12 mouse cellular contexts compared by ENCODE assay signal in genomic region chr11:116522886-116523698, GRCm38 (mm10). TPM values are rescaled to one million over a fixed set of nuclear protein-coding genes. Genes with fewer than 3 reads are reported as not detected.
DNase-seq lines count a peak whose midpoint lies in the region; ATAC-seq lines count a peak whose summit lies in the region.
"Had no signal": no experiment of that assay in that cellular context is flagged by ENCODE, and none has a peak within 500 bp of the region (broad histone marks: within the 10 kb centered on the region; RNA-seq: fewer than 3 reads in every experiment).

No protein-coding gene starts in this region.

- peaks cover 12% of the 10 kb centered on the region for H3K4me1 ChIP-seq in neural tube, embryonic 13.5 days (replicated peaks)
- peaks cover 17% of the 10 kb centered on the region for H3K4me1 ChIP-seq in embryonic facial prominence, embryonic 12.5 days
- peaks cover 20% of the 10 kb centered on the region for H3K4me1 ChIP-seq in intestine, embryonic 16.5 days (ENCODE audit: control insufficient read depth, insufficient read depth, low read length)
- peaks cover 26% of the 10 kb centered on the region for H3K4me1 ChIP-seq in stomach, embryonic 14.5 days (ENCODE audit: control insufficient read depth, insufficient read depth, low read length)

- H3K4me2 ChIP-seq in neural tube, embryonic 13.5 days, result no peak overlapping the region
- H3K4me2 ChIP-seq in embryonic facial prominence, embryonic 12.5 days (replicated peaks), result no peak overlapping the region
- no peak overlapping the region for H3K4me2 ChIP-seq in intestine, embryonic 16.5 days (ENCODE audit: low read depth, low read length)
- H3K4me2 ChIP-seq in stomach, embryonic 14.5 days (replicated peaks; ENCODE audit: low read depth, low read length), result no peak overlapping the region
- H3K4me2 ChIP-seq: midbrain, embryonic 15.5 days had no signal

- intact Hi-C loops in left cerebral cortex, postnatal 4 days (cut with DNase I), result no loop called here

- H3K27ac ChIP-seq in neural tube, embryonic 13.5 days (replicated peaks), result 0 out of 2 replicates have a peak overlapping the region, but pooled peaks have one; percentile 42
- peak overlapping the region; percentile 46; the same call in 1 of the 2 replicates for H3K27ac ChIP-seq in embryonic facial prominence, embryonic 12.5 days
- peak overlapping the region; percentile 34; the same call in 1 of the 2 replicates for H3K27ac ChIP-seq in intestine, embryonic 16.5 days (ENCODE audit: low read length)
- peak overlapping the region; percentile 27; the same call in 1 of the 2 replicates for H3K27ac ChIP-seq in stomach, embryonic 14.5 days (ENCODE audit: low read length)
- H3K27ac ChIP-seq: midbrain, embryonic 15.5 days had no signal

- H3K36me3 ChIP-seq in neural tube, embryonic 13.5 days, result no peaks in the 10 kb centered on the region
- no peaks in the 10 kb centered on the region for H3K36me3 ChIP-seq in embryonic facial prominence, embryonic 12.5 days
- H3K36me3 ChIP-seq in intestine, embryonic 16.5 days (ENCODE audit: control insufficient read depth, insufficient read depth, low read length), result no peaks in the 10 kb centered on the region
- no peaks in the 10 kb centered on the region for H3K36me3 ChIP-seq in stomach, embryonic 14.5 days (ENCODE audit: control insufficient read depth, insufficient read depth, low read length)
- H3K36me3 ChIP-seq: midbrain, embryonic 15.5 days had no signal

- no peaks in the 10 kb centered on the region for H3K9me3 ChIP-seq in neural tube, embryonic 13.5 days
- no peaks in the 10 kb centered on the region for H3K9me3 ChIP-seq in embryonic facial prominence, embryonic 12.5 days
- H3K9me3 ChIP-seq in intestine, embryonic 16.5 days (ENCODE audit: control insufficient read depth, low read length), result no peaks in the 10 kb centered on the region
- no peaks in the 10 kb centered on the region for H3K9me3 ChIP-seq in stomach, embryonic 14.5 days (ENCODE audit: control insufficient read depth, low read depth, low read length)
- H3K9me3 ChIP-seq: midbrain, embryonic 15.5 days had no signal

- WGBS in neural tube, embryonic 13.5 days, result 55% methylated on average over 16 of the region's 16 CpGs
- 44% methylated on average over 16 of the region's 16 CpGs for WGBS in embryonic facial prominence, embryonic 12.5 days
- WGBS in intestine, embryonic 16.5 days, result 55% methylated on average over 16 of the region's 16 CpGs
- 50% methylated on average over 16 of the region's 16 CpGs for WGBS in stomach, embryonic 14.5 days

- no peak for ATAC-seq in neural tube, embryonic 13.5 days (ENCODE audit: low read depth)
- ATAC-seq in embryonic facial prominence, embryonic 12.5 days (ENCODE audit: insufficient number of reproducible peaks, insufficient read depth, low FRiP score, low TSS enrichment), result no peak
- ATAC-seq in intestine, embryonic 16.5 days, result no peak
- ATAC-seq in stomach, embryonic 14.5 days (ENCODE audit: insufficient number of reproducible peaks, insufficient read depth, low FRiP score, low read depth), result no peak
- ATAC-seq in megakaryocyte-erythroid progenitor cell, adult 5-6 weeks (replicated peaks; ENCODE audit: low FRiP score, low TSS enrichment, poor library complexity, severe bottlenecking), result no peak
- ATAC-seq: midbrain, embryonic 15.5 days had no signal

- DNase-seq in neural tube, embryonic 10.5 days (ENCODE audit: extremely low spot score, low spot score), result no peak
- no peak for DNase-seq in urinary bladder, postnatal 36 days (ENCODE audit: low spot score in 2 of 2)
- no peak for DNase-seq in left cerebral cortex, postnatal 4 days
- DNase-seq: thymus, postnatal 25 days had no signal

- H3K9ac ChIP-seq in neural tube, embryonic 13.5 days, result 0 out of 2 replicates have a peak overlapping the region, but pooled peaks have one; percentile 5
- no peak overlapping the region for H3K9ac ChIP-seq in embryonic facial prominence, embryonic 12.5 days
- H3K9ac ChIP-seq in intestine, embryonic 16.5 days (ENCODE audit: low read depth, low read length), result no peak overlapping the region
- H3K9ac ChIP-seq in stomach, embryonic 14.5 days (replicated peaks; ENCODE audit: low read depth, low read length), result no peak overlapping the region
- H3K9ac ChIP-seq: midbrain, embryonic 15.5 days had no signal

- peaks cover 4% of the 10 kb centered on the region; the same call in 1 of the 2 replicates for H3K27me3 ChIP-seq in neural tube, embryonic 13.5 days
- H3K27me3 ChIP-seq in embryonic facial prominence, embryonic 12.5 days, result no peaks in the 10 kb centered on the region
- no peaks in the 10 kb centered on the region for H3K27me3 ChIP-seq in intestine, embryonic 16.5 days (replicated peaks; ENCODE audit: control insufficient read depth, insufficient read depth, low read length)
- no peaks in the 10 kb centered on the region for H3K27me3 ChIP-seq in stomach, embryonic 14.5 days (ENCODE audit: control insufficient read depth, insufficient read depth, low read length)
- H3K27me3 ChIP-seq: midbrain, embryonic 15.5 days had no signal

- no peak overlapping the region for H3K4me3 ChIP-seq in neural tube, embryonic 13.5 days
- no peak overlapping the region for H3K4me3 ChIP-seq in embryonic facial prominence, embryonic 12.5 days
- H3K4me3 ChIP-seq in intestine, embryonic 16.5 days (ENCODE audit: low read length), result no peak overlapping the region
- H3K4me3 ChIP-seq in stomach, embryonic 14.5 days (ENCODE audit: low read depth, low read length), result no peak overlapping the region
- H3K4me3 ChIP-seq: erythroblast, embryonic 14.5 days; midbrain, embryonic 15.5 days had no signal

RNA-seq across cellular contexts. Expression of gene Sphk1, which starts 7.6 kb away (rescaled TPM):
- polyA plus RNA-seq in neural tube, embryonic 13.5 days (2015; fragmentation: Nextera tagmentation; extraction: Ambion mirVana), result 3.7 and 6.1 TPM in 2 replicates
- 6.9 and 8.3 TPM in 2 replicates for polyA plus RNA-seq in embryonic facial prominence, embryonic 12.5 days (2016; fragmentation: Nextera tagmentation; extraction: Ambion mirVana)
- 3.9 and 5.2 TPM in 2 replicates for polyA plus RNA-seq in intestine, embryonic 16.5 days (2015; fragmentation: Nextera tagmentation; extraction: Ambion mirVana)
- polyA plus RNA-seq in stomach, embryonic 14.5 days (2014; fragmentation: Nextera tagmentation; extraction: Ambion mirVana), result 11.5 and 13.0 TPM in 2 replicates
- 1 to 10 TPM; 4.8 to 6.7 TPM for total RNA-seq in left cerebral cortex, postnatal 4 days (2021)
- 188 and 259 TPM in 2 replicates for total RNA-seq in megakaryocyte-erythroid progenitor cell, adult 5-6 weeks (2014; fragmentation: Nextera tagmentation)
- 119 and 168 TPM in 2 replicates for total RNA-seq in megakaryocyte-erythroid progenitor cell, adult 5-6 weeks (2017)

RNA-seq across cellular contexts. Expression of gene Prpsap1, which starts 29.1 kb away (rescaled TPM):
- polyA plus RNA-seq in neural tube, embryonic 13.5 days (2015; fragmentation: Nextera tagmentation; extraction: Ambion mirVana), result 177 and 178 TPM in 2 replicates
- polyA plus RNA-seq in embryonic facial prominence, embryonic 12.5 days (2016; fragmentation: Nextera tagmentation; extraction: Ambion mirVana), result 197 and 211 TPM in 2 replicates
- 260 and 274 TPM in 2 replicates for polyA plus RNA-seq in intestine, embryonic 16.5 days (2015; fragmentation: Nextera tagmentation; extraction: Ambion mirVana)
- polyA plus RNA-seq in stomach, embryonic 14.5 days (2014; fragmentation: Nextera tagmentation; extraction: Ambion mirVana), result 216 and 218 TPM in 2 replicates
- total RNA-seq in left cerebral cortex, postnatal 4 days (2021), result 100 to 1,000 TPM; 107 TPM
- 89.6 and 95.3 TPM in 2 replicates for total RNA-seq in megakaryocyte-erythroid progenitor cell, adult 5-6 weeks (2014; fragmentation: Nextera tagmentation)
- total RNA-seq in megakaryocyte-erythroid progenitor cell, adult 5-6 weeks (2017), result 36.8 and 60.7 TPM in 2 replicates

RNA-seq across cellular contexts. Expression of gene Qrich2, which starts 57.1 kb away (rescaled TPM):
- polyA plus RNA-seq in neural tube, embryonic 13.5 days (2015; fragmentation: Nextera tagmentation; extraction: Ambion mirVana), result not detected in 2 replicates
- polyA plus RNA-seq in embryonic facial prominence, embryonic 12.5 days (2016; fragmentation: Nextera tagmentation; extraction: Ambion mirVana), result 0.14 and 0.39 TPM in 2 replicates
- 0.39 TPM in 2 replicates for polyA plus RNA-seq in intestine, embryonic 16.5 days (2015; fragmentation: Nextera tagmentation; extraction: Ambion mirVana)
- 0.22 TPM in 1 of 2 replicates, not detected in the other for polyA plus RNA-seq in stomach, embryonic 14.5 days (2014; fragmentation: Nextera tagmentation; extraction: Ambion mirVana)
- under 1 TPM in 1 of 2 experiments, not detected in 1; 0.08 TPM for total RNA-seq in left cerebral cortex, postnatal 4 days (2021)
- total RNA-seq in megakaryocyte-erythroid progenitor cell, adult 5-6 weeks (2014; fragmentation: Nextera tagmentation), result not detected in 2 replicates
- not detected in 2 replicates for total RNA-seq in megakaryocyte-erythroid progenitor cell, adult 5-6 weeks (2017)
- total RNA-seq: layer of hippocampus, adult 18-20 months had no signal
- polyA plus RNA-seq: erythroblast, embryonic 14.5 days; midbrain, embryonic 15.5 days had no signal

RNA-seq across cellular contexts. Expression of gene Ube2o, which starts 58.2 kb away (rescaled TPM):
- polyA plus RNA-seq in neural tube, embryonic 13.5 days (2015; fragmentation: Nextera tagmentation; extraction: Ambion mirVana), result 20.1 and 24.6 TPM in 2 replicates
- 19.9 and 26.4 TPM in 2 replicates for polyA plus RNA-seq in embryonic facial prominence, embryonic 12.5 days (2016; fragmentation: Nextera tagmentation; extraction: Ambion mirVana)
- 3.1 and 3.7 TPM in 2 replicates for polyA plus RNA-seq in intestine, embryonic 16.5 days (2015; fragmentation: Nextera tagmentation; extraction: Ambion mirVana)
- 10.1 and 11.4 TPM in 2 replicates for polyA plus RNA-seq in stomach, embryonic 14.5 days (2014; fragmentation: Nextera tagmentation; extraction: Ambion mirVana)
- total RNA-seq in left cerebral cortex, postnatal 4 days (2021), result 100 to 1,000 TPM; 115 to 128 TPM
- 9.2 and 28.8 TPM in 2 replicates for total RNA-seq in megakaryocyte-erythroid progenitor cell, adult 5-6 weeks (2014; fragmentation: Nextera tagmentation)
- total RNA-seq in megakaryocyte-erythroid progenitor cell, adult 5-6 weeks (2017), result 4.6 and 22.6 TPM in 2 replicates
